Mouse (Mus musculus) limb, embryonic 15.5 days (tissue): ENCODE data around the gene Xrcc4. TPM values are rescaled to one million over a fixed set of nuclear protein-coding genes. Genes with fewer than 3 reads are reported as not detected.
"Not testable (repeated sequence)": the region's sequence is repeated elsewhere in the genome, so short reads cannot be mapped to it uniquely, and the experiment has no call there.

Source experiments
- ATAC-seq: fragments of 200-750 bp; cut with Nextera tagmentation; 2 replicates; pipeline ENCODE4 v1.8.0; 2017; ENCODE audit warnings: low read depth, moderate TSS enrichment; ENCODE audit not compliant: insufficient number of reproducible peaks, low FRiP score, low TSS enrichment
- H3K27ac ChIP-seq: fragments of 300-500 bp; sonication (generic); 2 replicates; pipeline ENCODE4 v1.5.1; 2015; ENCODE audit warnings: moderate library complexity, mild to moderate bottlenecking, inconsistent platforms
- H3K27me3 ChIP-seq: fragments of 300-500 bp; sonication (generic); 2 replicates; pipeline ENCODE4 v1.6.1; 2015; ENCODE audit warnings: inconsistent platforms
- H3K36me3 ChIP-seq: fragments of 300-500 bp; sonication (generic); 2 replicates; pipeline ENCODE4 v1.6.1; 2015; ENCODE audit warnings: inconsistent platforms
- H3K4me1 ChIP-seq: fragments of 300-500 bp; sonication (generic); 2 replicates; pipeline ENCODE4 v1.6.1; 2015; ENCODE audit warnings: inconsistent platforms
- H3K4me2 ChIP-seq: fragments of 300-500 bp; sonication (generic); 2 replicates; pipeline ENCODE4 v1.6.1; 2015; ENCODE audit warnings: mild to moderate bottlenecking, inconsistent platforms
- H3K4me3 ChIP-seq: fragments of 300-500 bp; sonication (generic); 2 replicates; pipeline ENCODE4 v1.5.1; 2015; ENCODE audit warnings: mild to moderate bottlenecking, inconsistent platforms
- H3K9ac ChIP-seq: fragments of 300-500 bp; sonication (generic); 2 replicates; pipeline ENCODE4 v1.6.1; 2015; ENCODE audit warnings: inconsistent platforms
- H3K9me3 ChIP-seq: fragments of 300-500 bp; sonication (generic); 2 replicates; pipeline ENCODE4 v1.6.1; 2016; ENCODE audit warnings: inconsistent platforms
- WGBS: fragments of 180-500 bp; shearing (Covaris S2); methylation state at CpG from one replicate; pipeline ENCODE4 v1.1.7; 2015; 5-methylcytosine and 5-hydroxymethylcytosine counted together
- polyA plus RNA-seq: library from polyadenylated mRNA; unstranded; fragments of >200 nt; fragmentation: Nextera tagmentation; extraction: Ambion mirVana; gene quantifications from 2 replicates; pipeline ENCODE4 v1.2.1, GENCODE M21; 2015

The Xrcc4 gene
- polyA plus RNA-seq, 1 experiment from 2014 or later = 11.2 TPM

GRCm38 (mm10) chr13:89791475-89791874, 297.9 kb downstream of the Xrcc4 start:
- no peaks in the 10 kb centered on the region for H3K36me3 ChIP-seq
- H3K9ac ChIP-seq = no peak overlapping the region
- no peak overlapping the region for H3K4me3 ChIP-seq
- no peak overlapping the region for H3K27ac ChIP-seq
- H3K27me3 ChIP-seq = no peaks in the 10 kb centered on the region
- H3K9me3 ChIP-seq = no peaks in the 10 kb centered on the region
- H3K4me2 ChIP-seq = no peak overlapping the region
- no peaks in the 10 kb centered on the region for H3K4me1 ChIP-seq
- 55% methylated on average over 5 of the region's 5 CpGs for WGBS
- ATAC-seq = no peak

GRCm38 (mm10) chr13:89782886-89783285, 306.5 kb downstream of the Xrcc4 start:
- Histone ChIP-seq H3K36me3 (no peaks in the 10 kb centered on the region), H3K4me1 (no peaks in the 10 kb centered on the region), H3K27ac (no peak overlapping the region), H3K27me3 (no peaks in the 10 kb centered on the region), H3K9me3 (no peaks in the 10 kb centered on the region), H3K9ac (no peak overlapping the region), H3K4me3 (no peak overlapping the region), H3K4me2 (no peak overlapping the region)
- WGBS = 47% methylated on average over 2 of the region's 2 CpGs
- ATAC-seq = no peak

- Histone ChIP-seq H3K4me1 (no peaks in the 10 kb centered on the region), H3K9me3 (no peaks in the 10 kb centered on the region), H3K4me3 (no peak overlapping the region), H3K4me2 (no peak overlapping the region), H3K36me3 (no peaks in the 10 kb centered on the region), H3K27me3 (no peaks in the 10 kb centered on the region), H3K27ac (no peak overlapping the region), H3K9ac (no peak overlapping the region)
- 59% methylated on average over 3 of the region's 3 CpGs for WGBS
- ATAC-seq = no peak
Measured at GRCm38 (mm10) chr13:89780276-89780675, 309.1 kb downstream of the Xrcc4 start.

- no peak overlapping the region for H3K4me3 ChIP-seq
- no peak overlapping the region for H3K4me2 ChIP-seq
- ATAC-seq = no peak
- H3K9me3 ChIP-seq = no peaks in the 10 kb centered on the region
- no peaks in the 10 kb centered on the region for H3K36me3 ChIP-seq
- H3K4me1 ChIP-seq = no peaks in the 10 kb centered on the region
- no peak overlapping the region for H3K27ac ChIP-seq
- no peak overlapping the region for H3K9ac ChIP-seq
- WGBS = 59% methylated on average over 7 of the region's 7 CpGs
- no peaks in the 10 kb centered on the region for H3K27me3 ChIP-seq
Measured at GRCm38 (mm10) chr13:89779208-89779911, 310.0 kb downstream of the Xrcc4 start.

- 56% methylated on average over 1 of the region's 1 CpGs for WGBS
- no peak overlapping the region for H3K9ac ChIP-seq
- no peaks in the 10 kb centered on the region for H3K9me3 ChIP-seq
- H3K4me2 ChIP-seq = no peak overlapping the region
- H3K4me3 ChIP-seq = no peak overlapping the region
- H3K27ac ChIP-seq = no peak overlapping the region
- no peaks in the 10 kb centered on the region for H3K36me3 ChIP-seq
- no peaks in the 10 kb centered on the region for H3K4me1 ChIP-seq
- no peak for ATAC-seq
- H3K27me3 ChIP-seq = no peaks in the 10 kb centered on the region
Measured at GRCm38 (mm10) chr13:89777764-89778163, 311.6 kb downstream of the Xrcc4 start.

- H3K9me3 ChIP-seq = no peaks in the 10 kb centered on the region
- H3K27ac ChIP-seq = no peak overlapping the region
- WGBS = 83% methylated on average over 1 of the region's 1 CpGs
- no peak overlapping the region for H3K9ac ChIP-seq
- H3K36me3 ChIP-seq = no peaks in the 10 kb centered on the region
- no peak overlapping the region for H3K4me3 ChIP-seq
- H3K4me2 ChIP-seq = no peak overlapping the region
- H3K4me1 ChIP-seq = no peaks in the 10 kb centered on the region
- no peak for ATAC-seq
- H3K27me3 ChIP-seq = no peaks in the 10 kb centered on the region
Measured at GRCm38 (mm10) chr13:89777146-89777545, 312.3 kb downstream of the Xrcc4 start.

GRCm38 (mm10) chr13:89766551-89766950, 322.9 kb downstream of the Xrcc4 start:
- Histone ChIP-seq H3K4me3 (no peak overlapping the region), H3K4me1 (no peaks in the 10 kb centered on the region), H3K27me3 (no peaks in the 10 kb centered on the region), H3K9ac (no peak overlapping the region), H3K27ac (no peak overlapping the region), H3K9me3 (no peaks in the 10 kb centered on the region), H3K4me2 (no peak overlapping the region), H3K36me3 (no peaks in the 10 kb centered on the region)
- 58% methylated on average over 1 of the region's 1 CpGs for WGBS
- ATAC-seq = no peak

GRCm38 (mm10) chr13:89765966-89766365, 323.4 kb downstream of the Xrcc4 start:
- Histone ChIP-seq H3K4me2 (no peak overlapping the region), H3K9ac (no peak overlapping the region), H3K27ac (no peak overlapping the region), H3K27me3 (no peaks in the 10 kb centered on the region), H3K36me3 (no peaks in the 10 kb centered on the region), H3K9me3 (no peaks in the 10 kb centered on the region), H3K4me1 (no peaks in the 10 kb centered on the region), H3K4me3 (no peak overlapping the region)
- WGBS = 67% methylated on average over 3 of the region's 3 CpGs
- ATAC-seq = no peak

GRCm38 (mm10) chr13:89762339-89762738, 327.1 kb downstream of the Xrcc4 start:
- ATAC-seq = no peak
- WGBS = 76% methylated on average over 3 of the region's 3 CpGs
- Histone ChIP-seq H3K9me3 (no peaks in the 10 kb centered on the region), H3K27me3 (no peaks in the 10 kb centered on the region), H3K9ac (no peak overlapping the region), H3K36me3 (no peaks in the 10 kb centered on the region), H3K27ac (no peak overlapping the region), H3K4me2 (no peak overlapping the region), H3K4me1 (no peaks in the 10 kb centered on the region), H3K4me3 (no peak overlapping the region)

GRCm38 (mm10) chr13:89756347-89756746, 333.1 kb downstream of the Xrcc4 start:
- Histone ChIP-seq H3K27ac (no peak overlapping the region), H3K9me3 (no peaks in the 10 kb centered on the region), H3K4me2 (no peak overlapping the region)

GRCm38 (mm10) chr13:89750562-89750961, 338.8 kb downstream of the Xrcc4 start:
- H3K27me3 ChIP-seq, H3K36me3 ChIP-seq, H3K4me1 ChIP-seq, H3K4me2 ChIP-seq, H3K9ac ChIP-seq, H3K4me3 ChIP-seq, ATAC-seq, H3K27ac ChIP-seq, H3K9me3 ChIP-seq: not testable (repeated sequence)
- 40% methylated on average over 3 of the region's 3 CpGs for WGBS

More at GRCm38 (mm10) chr13:89756347-89756746, 333.1 kb downstream of the Xrcc4 start:
- Histone ChIP-seq H3K9ac (no peak overlapping the region), H3K4me1 (no peaks in the 10 kb centered on the region), H3K36me3 (no peaks in the 10 kb centered on the region), H3K4me3 (no peak overlapping the region), H3K27me3 (no peaks in the 10 kb centered on the region)
- ATAC-seq = no peak

GRCm38 (mm10) chr13:89743201-89743600, 346.2 kb downstream of the Xrcc4 start:
- H3K9ac ChIP-seq = no peak overlapping the region
- no peak for ATAC-seq
- WGBS = 26% methylated on average over 8 of the region's 8 CpGs

More at GRCm38 (mm10) chr13:89743201-89743600, 346.2 kb downstream of the Xrcc4 start:
- Histone ChIP-seq H3K27me3 (no peaks in the 10 kb centered on the region), H3K4me1 (peaks cover 16% of the 10 kb centered on the region), H3K36me3 (no peaks in the 10 kb centered on the region), H3K4me2 (peak overlapping the region; percentile 71), H3K4me3 (peak overlapping the region; percentile 64), H3K27ac (no peak overlapping the region), H3K9me3 (no peaks in the 10 kb centered on the region)
